Mouse (Mus musculus) midbrain, embryonic 13.5 days (tissue): ENCODE results near the gene Chil4. TPM values are rescaled to one million over a fixed set of nuclear protein-coding genes. Genes with fewer than 3 reads are reported as not detected.

ENCODE experiments used
- polyA plus RNA-seq: library from polyadenylated mRNA; unstranded; fragments of >200 nt; fragmentation: Nextera tagmentation; extraction: Ambion mirVana; gene quantifications from 2 replicates; pipeline ENCODE4 v1.2.1, GENCODE M21; 2015

Gene Chil4
- polyA plus RNA-seq, 1 experiment from 2014 or later = not detected

Other genes with a start within 250 kb of the Chil4 start
- 3.4 and 4.4 TPM in 2 replicates for gene Ovgp1, start 245.8 kb downstream of the Chil4 start, polyA plus RNA-seq
- gene Pifo, start 204.9 kb downstream of the Chil4 start, polyA plus RNA-seq = 1.8 and 3.3 TPM in 2 replicates
- gene Chil5, start 186.7 kb downstream of the Chil4 start, polyA plus RNA-seq = not detected in 2 replicates
- gene Chia1, start 106.3 kb downstream of the Chil4 start, polyA plus RNA-seq = 0.15 and 0.27 TPM in 2 replicates
- gene Chil3, start 51.9 kb downstream of the Chil4 start, polyA plus RNA-seq = not detected in 2 replicates
- not detected in 2 replicates for gene Chil6, start 186.7 kb upstream of the Chil4 start, polyA plus RNA-seq